Mouse (Mus musculus): ENCODE measurements around the gene Bloc1s1.

The Bloc1s1 gene

DNA sequence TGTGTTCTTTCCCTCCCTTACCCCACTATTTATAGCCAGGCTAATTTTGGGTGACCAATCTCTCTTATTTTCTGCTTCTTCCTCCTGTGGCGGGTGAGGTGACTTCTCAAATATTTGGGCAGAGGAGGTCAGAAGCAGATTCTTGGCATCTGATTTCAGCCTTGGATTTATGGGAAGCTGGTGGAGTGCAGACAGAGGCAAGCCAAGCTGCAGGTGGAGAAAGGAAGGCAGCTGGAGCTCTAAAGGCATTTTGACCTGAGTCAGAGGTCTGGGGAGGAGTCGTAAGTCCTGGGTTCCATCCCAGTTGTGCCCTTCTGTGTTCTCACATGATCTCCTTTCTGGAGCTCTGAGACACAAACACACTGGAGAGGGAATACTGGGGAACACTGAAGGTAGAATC lies 7.6 kb upstream of the Bloc1s1 start:
- in situ Hi-C loops (cut with MboI, MseI): no loop called here

DNA sequence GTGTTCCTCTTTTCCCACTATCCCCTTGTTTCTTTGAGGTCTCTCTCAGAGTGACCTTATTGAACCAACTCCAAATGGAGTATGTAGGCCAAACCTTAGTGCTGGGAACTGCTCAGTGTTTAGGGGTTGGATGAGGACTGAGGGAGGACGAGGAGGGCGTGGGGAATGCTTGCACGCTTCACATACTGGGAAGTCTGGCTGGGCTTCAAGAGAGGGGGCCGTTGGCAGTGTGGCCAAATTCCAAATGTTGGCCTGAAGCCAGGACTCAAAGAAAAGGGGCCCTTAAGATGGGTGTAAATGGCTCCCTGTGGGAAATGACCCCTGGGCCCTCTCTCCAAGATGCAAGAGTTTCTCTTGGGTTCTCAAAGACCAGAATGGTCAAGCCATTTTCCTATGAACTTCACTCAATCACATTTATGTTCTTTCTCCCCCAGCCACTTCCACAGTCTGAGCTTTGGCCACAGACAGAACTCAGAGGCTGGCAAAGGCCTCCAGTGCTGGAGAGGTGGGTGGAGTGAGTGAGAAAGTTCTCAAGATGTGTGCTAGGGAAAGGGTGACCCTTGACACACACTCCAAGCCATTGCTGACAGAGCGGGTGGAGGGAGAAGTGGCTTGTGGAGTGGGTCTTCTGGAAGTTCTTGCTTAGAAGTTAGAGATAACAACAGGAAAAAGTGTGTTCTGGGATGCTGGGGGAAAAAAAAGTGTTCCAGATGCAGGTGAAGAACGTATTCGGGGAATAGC lies 6.0 kb upstream of the Bloc1s1 start:
- in situ Hi-C loops (cut with MboI, MseI): no loop called here

DNA sequence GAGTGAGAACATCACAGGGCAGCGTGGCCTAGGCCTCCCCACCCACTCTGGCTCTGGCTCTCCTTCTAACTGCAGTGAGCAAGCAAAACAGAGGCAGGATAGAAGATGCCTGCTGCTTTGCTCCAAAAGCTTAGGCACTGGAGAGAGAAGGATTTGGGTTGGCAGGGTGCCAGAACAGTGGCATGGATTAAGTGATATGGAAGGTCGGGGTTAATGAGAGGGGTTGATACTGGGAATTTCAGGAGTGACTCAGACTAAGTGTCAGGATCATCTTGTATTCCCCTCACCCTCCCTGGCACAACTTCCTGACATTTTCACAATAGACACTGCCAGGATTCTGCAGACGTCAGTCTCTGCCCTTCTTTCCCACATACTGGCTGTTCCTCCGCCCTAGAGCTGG lies 4.5 kb upstream of the Bloc1s1 start:
- in situ Hi-C loops (cut with MboI, MseI): no loop called here

- in situ Hi-C loops (cut with MboI, MseI): no loop called here
These were observed 683 bp downstream of the Bloc1s1 start for GRCm38 (mm10) chr10:128923013-128923691.

- in situ Hi-C loops (cut with MboI, MseI): no loop called here
These were observed 1.1 kb downstream of the Bloc1s1 start, which contains the start of gene Rdh5 for GRCm38 (mm10) chr10:128922822-128923012. TSS of gene Rdh5 (minus strand) at chr10:128922888.

- in situ Hi-C loops (cut with MboI, MseI): no loop called here
These were observed 1.7 kb downstream of the Bloc1s1 start for GRCm38 (mm10) chr10:128921883-128922821.

GRCm38 (mm10) chr10:128921251-128921650 lies 2.6 kb downstream of the Bloc1s1 start:
- in situ Hi-C loops (cut with MboI, MseI): no loop called here

DNA sequence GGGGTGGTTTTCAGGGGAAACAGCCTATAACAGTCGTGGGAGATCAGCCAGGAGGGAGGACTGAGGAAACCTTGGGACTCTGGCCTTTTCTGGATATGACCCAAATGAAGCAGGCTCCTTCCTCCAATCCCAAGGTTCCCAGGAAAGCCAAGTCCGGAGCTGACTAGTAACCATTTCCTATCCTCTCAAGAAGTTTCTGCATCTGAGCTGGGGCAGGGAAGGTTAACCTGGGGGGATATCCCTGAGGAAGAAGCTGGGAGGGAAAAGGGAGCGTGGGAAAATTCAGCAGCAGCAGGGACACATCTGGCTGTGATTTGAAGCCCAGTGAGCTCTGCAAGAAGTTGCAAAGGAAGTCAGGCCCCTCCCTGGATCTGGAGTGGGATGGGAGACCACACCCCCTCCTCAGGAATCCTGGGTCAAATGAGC lies 3.1 kb downstream of the Bloc1s1 start:
- in situ Hi-C loops (cut with MboI, MseI): no loop called here

DNA sequence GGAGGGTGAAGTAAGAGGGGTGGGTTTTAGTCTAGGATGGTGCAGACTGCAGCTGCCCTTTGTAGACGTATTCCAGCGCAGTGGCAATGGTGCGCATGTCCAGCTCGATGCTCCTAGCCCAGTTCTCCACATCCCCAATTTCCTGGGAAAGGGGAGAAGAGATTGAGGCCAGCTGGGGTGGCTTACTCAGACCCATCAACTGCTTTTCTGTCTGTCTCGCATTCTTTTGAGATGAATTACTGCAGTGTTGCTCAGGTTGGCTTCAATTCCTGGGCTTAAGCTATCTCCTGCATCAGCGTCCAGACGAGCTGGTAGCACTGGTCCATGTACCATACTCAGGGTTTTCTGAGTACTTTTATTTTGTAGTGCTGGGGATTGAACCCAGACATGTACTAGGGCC lies 3.9 kb downstream of the Bloc1s1 start:
- in situ Hi-C loops (cut with MboI, MseI): no loop called here

DNA sequence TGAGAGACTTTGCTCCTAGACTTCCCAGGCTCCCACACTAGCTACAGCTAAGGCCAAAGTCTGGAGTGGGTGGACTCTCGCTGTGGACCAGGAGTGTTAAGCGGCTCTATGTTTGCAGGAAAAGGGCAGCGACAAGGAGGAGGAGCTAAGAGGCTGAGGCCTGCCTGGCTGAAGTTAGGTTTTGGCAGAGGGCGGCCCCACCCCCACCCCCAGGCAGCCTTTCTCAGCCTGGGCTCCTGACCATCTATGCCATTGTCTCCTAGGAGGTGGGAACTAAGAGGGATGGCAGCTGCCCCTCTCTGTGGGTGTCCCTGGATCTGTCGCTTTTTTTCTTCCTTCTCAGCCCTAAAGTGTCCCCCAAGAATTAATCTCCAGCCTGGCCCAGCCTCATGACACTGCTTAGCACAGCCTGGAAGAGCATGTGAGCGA lies 4.6 kb downstream of the Bloc1s1 start:
- in situ Hi-C loops (cut with MboI, MseI): no loop called here

DNA sequence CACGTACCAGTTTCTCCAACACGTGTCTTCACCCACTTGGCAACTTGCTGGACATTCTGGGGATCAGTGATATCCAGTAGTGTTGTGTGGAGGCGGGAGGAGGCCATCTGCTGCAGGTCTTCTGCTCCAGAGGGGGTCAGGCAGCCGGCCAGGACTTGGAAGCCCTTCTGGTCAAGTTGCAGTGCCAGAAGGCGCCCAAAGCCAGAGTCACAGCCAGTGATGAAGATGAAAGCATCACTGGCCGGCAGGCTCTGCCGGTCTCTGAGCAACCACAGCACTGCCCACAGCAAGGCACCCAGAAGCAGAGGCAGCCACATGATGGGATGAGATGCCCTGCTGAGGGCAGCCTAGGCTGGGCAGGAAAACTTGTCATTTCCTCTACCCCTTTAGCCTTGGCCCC lies 5.6 kb downstream of the Bloc1s1 start:
- in situ Hi-C loops (cut with MboI, MseI): no loop called here

GRCm38 (mm10) chr10:128917400-128917799 lies 6.4 kb downstream of the Bloc1s1 start:
- in situ Hi-C loops (cut with MboI, MseI): no loop called here

DNA sequence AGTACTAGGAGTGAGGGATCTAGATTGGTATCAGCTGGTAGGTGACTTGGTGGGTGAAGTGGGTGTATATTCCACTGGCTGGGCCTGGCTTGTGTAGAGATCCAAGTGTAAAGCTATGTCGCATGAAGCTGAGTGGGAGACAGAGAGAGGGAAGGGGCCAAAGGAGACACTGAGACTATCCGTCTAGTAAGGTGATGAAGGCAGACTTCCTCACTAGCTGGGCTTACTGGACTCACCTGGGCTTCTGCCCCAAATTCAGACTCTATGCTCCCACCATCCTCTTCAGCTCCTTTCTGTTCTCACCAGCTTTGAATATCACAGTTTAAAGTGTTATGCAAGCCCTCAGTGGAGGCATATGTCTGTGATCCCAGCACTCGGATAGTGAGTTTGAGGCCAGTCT lies 7.2 kb downstream of the Bloc1s1 start:
- in situ Hi-C loops (cut with MboI, MseI): no loop called here

- in situ Hi-C loops (cut with MboI, MseI): no loop called here
These were observed 8.3 kb downstream of the Bloc1s1 start for GRCm38 (mm10) chr10:128915550-128915949.

- in situ Hi-C loops (cut with MboI, MseI): no loop called here
These were observed 10.1 kb downstream of the Bloc1s1 start for GRCm38 (mm10) chr10:128913696-128914095.

GRCm38 (mm10) chr10:128913219-128913618 lies 10.6 kb downstream of the Bloc1s1 start:
- in situ Hi-C loops (cut with MboI, MseI): no loop called here

DNA sequence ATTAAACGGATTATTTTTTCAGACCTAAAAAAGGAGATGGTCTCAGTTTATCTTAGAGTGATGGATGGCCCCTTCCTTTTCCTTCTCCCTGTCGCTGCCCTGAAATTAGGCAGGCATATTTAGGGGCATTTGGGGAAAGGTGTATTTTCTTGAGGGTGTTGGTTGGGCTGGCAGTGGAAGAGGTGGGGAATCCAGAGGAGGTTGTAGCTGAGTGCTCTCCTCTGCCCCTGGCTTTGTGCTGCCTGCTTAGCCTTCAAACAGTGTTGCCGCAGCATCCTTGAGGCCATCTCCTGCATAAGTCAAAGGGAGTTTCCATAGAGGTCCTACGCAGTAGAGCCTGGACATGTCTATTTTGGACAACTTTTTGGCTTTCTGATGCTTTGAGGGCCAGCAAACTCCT lies 11.0 kb downstream of the Bloc1s1 start:
- in situ Hi-C loops (cut with MboI, MseI): no loop called here

- in situ Hi-C loops (cut with MboI, MseI): no loop called here
These were observed 11.6 kb downstream of the Bloc1s1 start for GRCm38 (mm10) chr10:128912268-128912667.

DNA sequence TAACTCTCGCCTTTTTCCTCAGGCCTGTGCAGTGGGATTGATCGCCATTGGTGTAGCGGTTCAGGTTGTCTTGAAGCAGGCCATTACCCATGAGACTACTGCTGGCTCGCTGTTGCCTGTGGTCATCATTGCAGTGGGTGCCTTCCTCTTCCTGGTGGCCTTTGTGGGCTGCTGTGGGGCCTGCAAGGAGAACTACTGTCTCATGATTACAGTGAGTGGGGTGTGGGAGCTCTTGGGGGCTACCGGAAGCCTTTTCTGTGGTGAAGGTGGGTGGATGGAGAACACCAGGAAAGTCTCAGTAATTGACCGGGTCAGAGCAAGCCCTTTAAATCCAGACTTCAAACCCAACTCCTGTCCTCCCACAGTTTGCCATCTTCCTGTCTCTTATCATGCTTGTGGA lies 12.4 kb downstream of the Bloc1s1 start:
- in situ Hi-C loops (cut with MboI, MseI): no loop called here

DNA sequence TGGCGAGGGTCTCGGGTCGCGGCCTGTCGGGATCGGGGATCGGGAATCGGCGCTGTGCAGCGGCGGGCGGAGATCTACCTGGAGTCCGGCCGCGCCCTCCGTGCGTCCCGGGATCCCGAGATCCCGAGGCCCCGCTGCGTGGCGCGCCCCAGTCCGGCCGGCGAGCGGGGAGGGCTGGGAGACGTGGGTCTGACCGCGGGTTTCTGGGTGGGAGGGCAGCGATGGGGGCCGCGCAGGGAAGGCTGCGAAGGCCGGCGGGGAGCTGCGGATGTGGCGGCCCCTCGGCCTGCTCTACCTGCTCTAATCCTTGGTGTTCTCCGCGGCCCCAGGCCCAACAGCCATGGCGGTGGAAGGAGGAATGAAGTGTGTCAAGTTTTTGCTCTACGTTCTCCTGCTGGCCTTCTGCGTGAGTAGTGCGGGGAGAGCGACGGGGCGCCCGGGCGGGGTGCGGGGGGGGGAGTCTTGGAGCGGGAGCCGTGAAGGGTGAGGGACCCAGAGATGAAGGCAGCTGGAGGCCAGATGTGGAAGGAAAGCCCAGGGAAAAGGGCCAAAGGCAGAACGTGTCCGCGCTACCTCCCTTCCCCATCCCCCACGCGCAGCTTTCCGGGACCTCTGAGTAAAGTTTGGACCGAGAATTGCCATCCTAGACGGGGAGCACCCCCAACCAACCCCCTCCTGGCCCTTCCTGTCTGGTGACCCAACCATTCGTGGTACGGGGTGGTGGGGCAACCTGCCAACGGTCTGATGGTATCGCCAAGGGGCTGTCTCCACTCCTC lies 13.6 kb downstream of the Bloc1s1 start:
- in situ Hi-C loops (cut with MboI, MseI): no loop called here

DNA sequence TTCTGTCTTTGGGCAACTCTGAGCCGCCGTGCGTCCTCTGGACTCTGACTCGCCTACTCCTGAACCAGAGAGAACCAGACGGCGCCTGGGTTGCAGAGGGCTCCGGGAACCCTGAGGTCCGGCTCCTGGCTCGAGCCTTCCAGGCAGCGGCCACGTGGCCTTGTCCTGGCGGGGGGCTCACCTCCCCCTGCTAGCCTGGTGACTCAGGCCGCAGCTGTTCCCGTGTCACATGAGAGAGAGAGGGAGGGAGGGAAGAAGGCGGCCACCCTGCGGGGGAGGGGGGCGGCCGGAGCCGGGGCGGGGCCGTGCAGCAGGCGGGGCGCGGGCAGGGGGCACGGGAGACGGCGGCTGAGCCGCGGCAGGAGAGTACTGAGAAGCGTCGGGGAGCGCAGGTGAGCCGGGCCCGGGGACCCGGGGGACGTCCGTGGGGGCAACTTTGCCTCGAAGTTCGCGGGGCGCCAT lies 14.2 kb downstream of the Bloc1s1 start:
- in situ Hi-C loops (cut with MboI, MseI): no loop called here

Measured in T-helper 1 cell (primary cell).